Mouse (Mus musculus): ENCODE data around the gene Arhgap42. TPM values are rescaled to one million over a fixed set of nuclear protein-coding genes. Genes with fewer than 3 reads are reported as not detected.

Gene Arhgap42
- polyA plus RNA-seq, 1 experiment from 2014 or later = 23.5 TPM

DNA sequence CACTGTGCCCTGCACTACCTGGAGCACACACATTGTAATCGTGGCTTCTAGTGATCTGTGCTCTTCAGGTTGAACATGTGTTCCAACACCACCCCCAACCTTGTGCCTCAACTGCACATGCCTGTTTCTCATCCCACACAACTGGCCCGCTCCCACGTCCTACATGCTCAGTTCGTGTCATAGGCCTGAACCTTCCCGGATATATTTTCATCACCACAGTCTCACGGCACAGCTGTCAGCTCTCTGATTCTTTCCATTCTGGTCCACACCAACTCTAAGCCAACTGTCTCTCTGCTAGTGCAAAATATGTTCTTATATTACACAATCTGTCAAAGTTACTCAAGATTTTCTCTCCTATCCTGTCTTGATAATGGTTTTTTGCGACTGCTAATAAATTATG, 197.9 kb downstream of the Arhgap42 start:
- DNase-seq (ENCODE audit: low spot score) = no peak
- Histone ChIP-seq H3K36me3 (no peaks in the 10 kb centered on the region), H3K4me1 (replicated peaks) (no peaks in the 10 kb centered on the region), H3K27me3 (ENCODE audit: insufficient read depth, poor library complexity, severe bottlenecking) (no peaks in the 10 kb centered on the region), H3K9me3 (no peaks in the 10 kb centered on the region), H3K27ac (no peak overlapping the region), H3K4me3 (no peak overlapping the region)
- WGBS = 92% methylated on average over 7 of the region's 7 CpGs

DNA sequence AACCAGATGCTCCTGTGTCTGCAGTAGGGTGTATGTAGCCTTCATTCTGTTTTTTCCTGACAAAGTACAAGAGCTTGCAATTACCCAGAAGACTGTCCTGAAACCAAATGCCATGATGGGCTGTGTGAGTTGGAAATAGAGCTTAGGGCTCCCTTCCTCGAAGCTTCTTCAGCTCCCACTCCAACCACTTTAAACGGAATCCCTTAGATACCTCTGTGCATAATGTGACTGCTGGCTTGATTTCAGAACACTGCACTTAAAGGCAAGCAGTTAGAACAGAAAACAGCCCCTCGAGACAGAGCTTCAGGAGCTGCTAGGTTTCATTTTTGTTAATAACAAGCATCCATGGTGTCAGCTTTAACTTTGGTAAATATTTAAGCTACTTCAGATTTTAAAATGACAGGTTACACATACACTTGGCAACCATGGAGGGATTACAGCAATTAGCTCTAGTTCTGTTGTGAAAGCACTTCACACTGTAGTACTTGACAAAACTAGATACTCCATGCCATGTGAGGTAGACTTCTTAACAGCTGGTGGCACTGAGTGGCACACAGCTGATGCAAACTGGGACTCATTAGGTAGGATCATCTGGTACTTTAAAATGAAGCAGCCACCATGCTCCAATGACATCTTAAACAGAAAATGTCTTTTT, 201.8 kb downstream of the Arhgap42 start:
- H3K4me1 ChIP-seq (replicated peaks) = no peaks in the 10 kb centered on the region
- no peak overlapping the region for H3K27ac ChIP-seq
- H3K9me3 ChIP-seq = no peaks in the 10 kb centered on the region
- H3K27me3 ChIP-seq (ENCODE audit: insufficient read depth, poor library complexity, severe bottlenecking) = no peaks in the 10 kb centered on the region
- DNase-seq (ENCODE audit: low spot score) = no peak
- no peaks in the 10 kb centered on the region; the same call in 1 of the 2 replicates for H3K36me3 ChIP-seq
- no peak overlapping the region for H3K4me3 ChIP-seq
- WGBS = 88% methylated on average over 3 of the region's 3 CpGs

DNA sequence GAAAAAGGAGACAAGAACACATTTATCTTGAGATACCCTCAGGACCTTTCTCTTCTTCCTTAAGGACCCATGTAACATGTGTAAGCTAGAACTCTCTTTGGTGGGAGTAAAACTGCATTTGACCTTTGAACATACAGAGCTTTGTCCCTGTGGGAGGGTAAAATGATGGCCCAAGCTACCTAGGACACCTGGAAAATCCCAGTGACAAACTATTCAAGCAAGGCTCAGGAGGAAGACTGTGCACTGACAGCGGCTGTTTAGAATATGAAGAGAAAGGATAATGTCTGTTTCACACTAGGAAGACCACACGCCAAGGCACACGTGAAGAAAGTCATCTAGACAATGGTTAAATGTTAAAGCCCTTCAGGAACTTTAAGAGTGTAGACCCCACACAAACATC, 211.0 kb downstream of the Arhgap42 start:
- WGBS = 60% methylated on average over 3 of the region's 3 CpGs
- Histone ChIP-seq H3K36me3 (no peaks in the 10 kb centered on the region; the same call in 1 of the 2 replicates), H3K4me1 (replicated peaks) (peaks cover 9% of the 10 kb centered on the region), H3K27me3 (ENCODE audit: insufficient read depth, poor library complexity, severe bottlenecking) (no peaks in the 10 kb centered on the region), H3K27ac (peak overlapping the region; percentile 40; the same call in 1 of the 2 replicates), H3K4me3 (no peak overlapping the region), H3K9me3 (no peaks in the 10 kb centered on the region)
- no peak for DNase-seq (ENCODE audit: low spot score)

DNA sequence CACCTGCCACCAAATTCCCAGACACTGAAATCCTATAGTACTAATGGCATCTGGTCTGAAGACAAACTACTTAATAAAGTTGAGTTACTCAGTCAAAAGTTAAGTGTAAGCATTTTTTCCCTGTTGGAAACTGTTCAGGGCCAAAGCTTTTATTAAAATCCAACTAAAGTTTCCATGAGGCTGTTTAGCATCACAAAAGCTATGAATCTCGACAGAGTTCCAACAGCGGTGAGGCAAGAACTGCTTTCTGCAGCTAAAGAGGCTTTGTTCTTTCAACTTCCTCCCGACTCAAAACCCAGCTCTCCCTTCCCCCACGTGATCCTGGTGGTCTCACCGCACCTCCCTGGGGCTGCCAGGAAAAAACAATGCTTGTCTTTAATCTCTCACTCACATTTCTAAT, 211.5 kb downstream of the Arhgap42 start:
- H3K4me1 ChIP-seq (replicated peaks) = peaks cover 9% of the 10 kb centered on the region
- no peaks in the 10 kb centered on the region for H3K27me3 ChIP-seq (ENCODE audit: insufficient read depth, poor library complexity, severe bottlenecking)
- no peak overlapping the region for H3K4me3 ChIP-seq
- no peaks in the 10 kb centered on the region; the same call in 1 of the 2 replicates for H3K36me3 ChIP-seq
- H3K27ac ChIP-seq = peak overlapping the region; percentile 40; the same call in 1 of the 2 replicates
- DNase-seq (ENCODE audit: low spot score) = peak; percentile 19
- 4% methylated on average over 5 of the region's 5 CpGs for WGBS
- no peaks in the 10 kb centered on the region for H3K9me3 ChIP-seq

DNA sequence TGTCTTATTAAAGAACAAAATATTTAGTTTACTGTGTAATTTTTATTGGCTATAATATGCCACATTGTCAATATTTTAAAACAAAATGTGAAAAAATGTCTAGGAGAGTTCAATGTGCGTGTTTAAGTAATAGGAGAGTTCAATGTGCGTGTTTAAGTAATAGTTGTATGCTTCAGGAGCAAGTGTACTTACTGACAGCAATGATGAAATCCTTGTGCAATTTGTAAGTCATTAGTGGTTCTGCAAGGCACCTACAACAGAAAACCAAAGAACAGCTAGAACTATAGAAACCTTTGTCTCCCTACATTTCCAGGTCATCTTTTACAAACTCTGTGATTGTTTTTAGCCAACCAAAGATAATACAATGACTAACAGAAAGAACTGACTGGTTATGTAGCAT, 223.8 kb downstream of the Arhgap42 start:
- H3K4me3 ChIP-seq = no peak overlapping the region

DNA sequence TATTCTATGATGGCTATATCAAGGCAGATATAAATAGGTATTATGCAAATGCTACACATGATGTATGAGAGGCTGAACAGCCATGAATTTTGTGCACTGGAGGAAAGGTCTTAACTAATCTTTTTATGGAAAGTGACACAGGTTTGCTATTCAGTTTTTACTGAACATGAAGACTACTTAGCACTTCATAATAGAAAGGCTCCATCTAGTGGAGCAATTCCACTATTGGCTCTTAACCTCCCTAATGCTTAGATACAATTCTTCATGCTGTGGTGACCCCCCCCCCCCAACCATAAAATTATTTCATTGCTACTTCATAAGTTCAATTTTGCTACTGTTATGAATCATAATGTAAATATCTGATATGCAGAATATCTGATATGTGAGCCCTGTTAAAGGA, 237.7 kb downstream of the Arhgap42 start:
- Histone ChIP-seq H3K36me3 (peaks cover 21% of the 10 kb centered on the region), H3K4me1 (replicated peaks) (no peaks in the 10 kb centered on the region), H3K27me3 (ENCODE audit: insufficient read depth, poor library complexity, severe bottlenecking) (no peaks in the 10 kb centered on the region), H3K27ac (no peak overlapping the region), H3K4me3 (no peak overlapping the region), H3K9me3 (no peaks in the 10 kb centered on the region)
- DNase-seq (ENCODE audit: low spot score) = no peak

More for the DNA sequence above, 223.8 kb downstream of the Arhgap42 start:
- no peak overlapping the region for H3K27ac ChIP-seq
- H3K9me3 ChIP-seq = no peaks in the 10 kb centered on the region
- WGBS = 88% methylated on average over 2 of the region's 2 CpGs
- no peaks in the 10 kb centered on the region for H3K4me1 ChIP-seq (replicated peaks)
- no peaks in the 10 kb centered on the region for H3K27me3 ChIP-seq (ENCODE audit: insufficient read depth, poor library complexity, severe bottlenecking)
- peaks cover 29% of the 10 kb centered on the region; the same call in 1 of the 2 replicates for H3K36me3 ChIP-seq
- no peak for DNase-seq (ENCODE audit: low spot score)

DNA sequence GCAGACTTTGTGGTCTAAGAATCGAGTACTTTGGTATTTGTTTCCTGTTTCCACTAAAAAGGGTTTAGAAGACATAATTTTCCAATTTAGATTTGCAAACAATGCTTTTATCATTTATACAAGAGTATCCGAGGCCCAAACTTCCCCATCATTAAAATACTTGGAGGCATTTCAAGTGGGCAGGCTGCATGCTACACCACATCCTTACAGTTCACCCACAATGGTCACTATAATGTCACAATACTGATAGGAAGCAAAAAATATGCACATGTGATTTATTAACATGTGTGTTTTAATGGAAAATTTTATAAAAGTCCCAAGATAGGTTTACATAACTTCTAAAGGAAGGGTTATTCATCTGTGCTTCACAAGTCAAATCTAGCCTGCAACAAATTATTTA, 242.4 kb downstream of the Arhgap42 start:
- 87% methylated on average over 2 of the region's 2 CpGs for WGBS
- H3K9me3 ChIP-seq = no peaks in the 10 kb centered on the region; the same call in 1 of the 2 replicates
- DNase-seq (ENCODE audit: low spot score) = no peak
- H3K4me3 ChIP-seq = no peak overlapping the region
- no peaks in the 10 kb centered on the region for H3K27me3 ChIP-seq (ENCODE audit: insufficient read depth, poor library complexity, severe bottlenecking)
- no peaks in the 10 kb centered on the region for H3K4me1 ChIP-seq (replicated peaks)
- no peak overlapping the region for H3K27ac ChIP-seq
- 0 out of 2 replicates have a peak, but pooled peaks cover 9% of the 10 kb centered on the region for H3K36me3 ChIP-seq

DNA sequence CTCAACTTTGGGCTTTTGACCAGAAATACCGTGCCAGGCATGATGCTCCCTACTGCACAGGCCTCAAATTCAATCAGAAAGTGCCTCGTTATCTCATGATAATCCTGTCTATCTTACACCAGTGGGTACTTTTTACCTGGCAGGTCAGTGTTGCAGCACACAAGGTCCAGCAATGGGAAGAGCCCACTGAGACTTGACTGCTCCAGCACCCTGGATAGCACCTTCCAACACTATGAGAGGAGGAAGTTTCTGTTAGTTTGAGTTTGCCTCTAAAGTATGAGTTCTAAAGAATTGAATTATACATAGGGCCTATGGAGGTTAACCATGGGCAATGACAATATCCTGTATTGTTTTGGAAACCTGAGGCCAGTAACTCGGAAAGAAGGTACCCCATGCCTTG, 256.6 kb downstream of the Arhgap42 start:
- no peaks in the 10 kb centered on the region for H3K9me3 ChIP-seq
- DNase-seq (ENCODE audit: low spot score) = no peak
- H3K27me3 ChIP-seq (ENCODE audit: insufficient read depth, poor library complexity, severe bottlenecking) = no peaks in the 10 kb centered on the region
- H3K27ac ChIP-seq = no peak overlapping the region
- no peaks in the 10 kb centered on the region for H3K36me3 ChIP-seq
- H3K4me1 ChIP-seq (replicated peaks) = no peaks in the 10 kb centered on the region
- no peak overlapping the region for H3K4me3 ChIP-seq
- WGBS = 82% methylated on average over 3 of the region's 3 CpGs

DNA sequence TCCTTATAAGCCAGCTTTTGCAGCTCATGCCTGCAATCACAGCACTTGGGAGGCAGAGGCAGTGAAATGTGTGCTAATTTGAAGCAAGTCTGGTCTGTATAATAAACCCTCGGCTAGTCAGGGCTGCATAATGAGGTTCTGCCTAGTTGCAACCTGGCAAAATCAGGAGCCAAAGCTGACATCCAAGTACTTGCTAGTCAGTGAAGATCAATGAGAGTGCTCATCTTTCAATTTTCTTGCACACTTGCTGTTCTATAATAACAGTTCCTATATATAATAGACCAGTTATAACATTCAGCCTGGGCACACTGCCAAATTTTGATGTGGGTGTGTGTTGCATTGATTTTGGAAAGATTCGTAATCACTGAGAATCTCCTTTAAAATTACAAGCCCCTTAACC, 261.1 kb downstream of the Arhgap42 start:
- no peak for DNase-seq (ENCODE audit: low spot score)
- H3K9me3 ChIP-seq = no peaks in the 10 kb centered on the region
- no peaks in the 10 kb centered on the region for H3K4me1 ChIP-seq (replicated peaks)
- no peak overlapping the region for H3K4me3 ChIP-seq
- H3K27ac ChIP-seq = no peak overlapping the region
- WGBS = 67% methylated on average over 2 of the region's 2 CpGs
- H3K36me3 ChIP-seq = no peaks in the 10 kb centered on the region
- no peaks in the 10 kb centered on the region for H3K27me3 ChIP-seq (ENCODE audit: insufficient read depth, poor library complexity, severe bottlenecking)

DNA sequence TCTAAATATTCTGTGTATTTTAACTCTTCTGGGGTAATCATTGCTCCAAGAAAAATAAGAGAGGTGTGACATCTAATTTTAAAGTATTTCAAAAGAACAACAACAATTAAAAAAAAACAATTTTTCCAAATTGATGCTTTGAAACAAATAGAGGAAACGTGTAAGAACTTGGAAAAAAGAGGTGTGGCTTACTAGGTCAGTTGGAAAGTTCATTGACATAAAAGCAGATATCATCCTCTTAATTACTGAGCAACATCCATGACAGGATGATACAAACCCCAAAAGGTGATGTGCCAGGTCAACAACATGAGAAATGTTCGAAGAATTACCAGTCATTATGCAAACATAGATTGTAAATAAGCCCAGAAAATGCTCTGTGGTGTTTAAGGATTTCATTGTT, 267.4 kb downstream of the Arhgap42 start, which contains the start of gene Gm16485:
Gene Gm16485, plus strand, starts transcription at position 301 of the 400 bp plus-strand sequence.
- 75% methylated on average over 2 of the region's 2 CpGs for WGBS
- Histone ChIP-seq H3K27me3 (ENCODE audit: insufficient read depth, poor library complexity, severe bottlenecking) (no peaks in the 10 kb centered on the region), H3K36me3 (no peaks in the 10 kb centered on the region), H3K4me3 (no peak within 1 kb of the TSS), H3K27ac (no peak within 1 kb of the TSS), H3K9me3 (no peaks in the 10 kb centered on the region), H3K4me1 (replicated peaks) (no peaks in the 10 kb centered on the region)
- no peak for DNase-seq (ENCODE audit: low spot score)

DNA sequence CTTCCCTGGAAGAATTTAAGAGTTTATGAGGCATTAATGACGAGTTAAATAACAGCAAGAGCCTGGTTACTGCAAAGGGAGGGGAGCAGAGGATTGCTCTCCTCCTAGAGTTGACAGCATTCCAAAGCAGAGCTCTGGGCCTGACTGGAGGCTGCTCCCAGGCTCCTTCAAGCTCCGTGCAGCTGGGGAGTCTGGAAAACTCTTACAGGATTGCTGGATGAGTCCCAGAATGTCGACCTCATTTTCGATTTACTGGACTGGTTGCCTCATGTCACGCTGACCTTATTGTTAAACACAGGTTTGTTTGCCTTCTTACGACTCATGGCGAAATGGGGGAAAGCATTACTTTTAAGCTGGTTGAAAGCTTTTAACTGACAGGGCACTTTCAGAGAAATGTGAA, 268.7 kb downstream of the Arhgap42 start:
- no peak overlapping the region for H3K27ac ChIP-seq
- DNase-seq (ENCODE audit: low spot score) = no peak
- 76% methylated on average over 7 of the region's 7 CpGs for WGBS
- no peaks in the 10 kb centered on the region for H3K27me3 ChIP-seq (ENCODE audit: insufficient read depth, poor library complexity, severe bottlenecking)
- H3K9me3 ChIP-seq = no peaks in the 10 kb centered on the region
- no peaks in the 10 kb centered on the region for H3K4me1 ChIP-seq (replicated peaks)
- no peaks in the 10 kb centered on the region for H3K36me3 ChIP-seq
- H3K4me3 ChIP-seq = no peak overlapping the region

DNA sequence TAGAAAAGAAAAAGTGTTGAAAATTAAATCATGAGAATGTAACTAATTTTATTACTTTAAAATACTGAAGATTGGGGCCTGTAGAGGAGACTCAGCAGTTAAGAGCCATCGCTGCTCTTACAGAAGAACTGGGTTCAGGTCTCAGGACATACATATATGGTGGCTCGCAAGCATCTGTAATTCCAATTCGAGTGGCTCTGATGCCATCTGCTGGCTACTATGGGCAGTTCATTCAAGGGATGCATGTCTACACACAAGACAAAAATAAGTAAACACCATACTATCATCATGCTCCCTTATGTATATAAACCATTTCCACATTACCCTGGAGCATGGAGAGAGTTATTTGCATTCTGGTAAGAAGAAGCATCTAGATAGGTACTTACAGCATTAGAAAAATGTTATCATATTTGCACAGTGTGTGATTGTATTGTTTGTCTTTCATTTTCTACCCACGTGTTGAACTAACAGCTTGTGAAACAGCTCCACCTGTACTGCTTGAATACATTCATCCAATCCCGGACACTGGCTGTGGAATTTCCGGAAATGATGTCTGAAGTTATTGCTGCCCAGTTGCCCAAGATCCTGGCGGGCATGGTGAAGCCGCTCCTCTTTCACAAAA, 274.3 kb downstream of the Arhgap42 start:
- 67% methylated on average over 8 of the region's 8 CpGs for WGBS
- Histone ChIP-seq H3K9me3 (no peaks in the 10 kb centered on the region), H3K4me3 (no peak overlapping the region), H3K27ac (no peak overlapping the region), H3K36me3 (no peaks in the 10 kb centered on the region), H3K4me1 (replicated peaks) (no peaks in the 10 kb centered on the region), H3K27me3 (ENCODE audit: insufficient read depth, poor library complexity, severe bottlenecking) (no peaks in the 10 kb centered on the region)
- DNase-seq (ENCODE audit: low spot score) = peak; percentile 39

DNA sequence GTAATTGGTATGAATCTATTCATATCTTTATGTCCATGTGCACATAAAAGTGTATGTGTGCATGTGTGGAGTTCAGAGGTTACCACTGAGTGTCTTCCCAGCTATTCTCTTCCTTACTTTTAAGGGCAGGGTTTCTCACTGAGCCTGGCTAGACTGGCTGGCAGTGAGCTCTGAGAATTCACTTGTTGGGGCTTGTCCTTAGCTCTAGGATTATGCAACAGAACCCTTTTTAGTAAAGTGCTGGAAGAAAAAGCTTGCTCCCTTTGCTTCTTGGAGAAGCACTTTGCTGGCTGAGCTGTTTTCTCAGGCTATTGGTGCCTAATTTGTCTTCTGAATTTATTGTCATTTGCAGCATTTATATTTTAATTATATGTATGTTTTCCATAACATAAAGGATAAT, 285.6 kb downstream of the Arhgap42 start:
- DNase-seq (ENCODE audit: low spot score) = no peak
- no peaks in the 10 kb centered on the region for H3K4me1 ChIP-seq (replicated peaks)
- H3K27me3 ChIP-seq (ENCODE audit: insufficient read depth, poor library complexity, severe bottlenecking) = no peaks in the 10 kb centered on the region
- H3K9me3 ChIP-seq = no peaks in the 10 kb centered on the region
- H3K27ac ChIP-seq = no peak overlapping the region
- H3K4me3 ChIP-seq = no peak overlapping the region
- no peaks in the 10 kb centered on the region for H3K36me3 ChIP-seq
